Mouse (Mus musculus) hindbrain, postnatal 0 days (tissue): ENCODE results near the gene Hspb9. TPM values are rescaled to one million over a fixed set of nuclear protein-coding genes. Genes with fewer than 3 reads are reported as not detected.

ENCODE experiments used
- ATAC-seq: fragments of 200-750 bp; cut with Nextera tagmentation; 2 replicates; pipeline ENCODE4 v1.8.0; 2017; ENCODE audit warnings: mild to moderate bottlenecking, moderate TSS enrichment, moderate library complexity
- DNase-seq: peaks from one replicate; pipeline ENCODE4 v3.0.0-alpha.2; 2015; ENCODE audit warnings: low spot score
- H3K27ac ChIP-seq: fragments of 300-500 bp; sonication (generic); 2 replicates; pipeline ENCODE4 v1.5.1; 2014; ENCODE audit warnings: mild to moderate bottlenecking
- H3K27me3 ChIP-seq: fragments of 300-500 bp; sonication (generic); 2 replicates; pipeline ENCODE4 v1.6.1; 2014; ENCODE audit warnings: low read length, mixed read lengths; ENCODE audit not compliant: insufficient read depth
- H3K36me3 ChIP-seq: fragments of 300-500 bp; sonication (generic); 2 replicates; pipeline ENCODE4 v1.6.1; 2014; ENCODE audit warnings: low read length, mixed read lengths; ENCODE audit not compliant: insufficient read depth
- H3K4me1 ChIP-seq: fragments of 300-500 bp; sonication (generic); 2 replicates; pipeline ENCODE4 v1.6.1; 2014; ENCODE audit warnings: antibody characterized with exemption, low read length, mixed read lengths; ENCODE audit not compliant: insufficient read depth
- H3K4me2 ChIP-seq: fragments of 300-500 bp; sonication (generic); 2 replicates; pipeline ENCODE4 v1.6.1; 2014; ENCODE audit warnings: low read depth, mild to moderate bottlenecking, low read length, moderate library complexity, mixed read lengths
- H3K4me3 ChIP-seq: fragments of 300-500 bp; sonication (generic); 2 replicates; pipeline ENCODE4 v1.5.1; 2014; ENCODE audit warnings: low read length
- H3K9ac ChIP-seq: fragments of 300-500 bp; sonication (generic); replicated peaks from 2 replicates; pipeline ENCODE4 v1.6.1; 2014; ENCODE audit warnings: mild to moderate bottlenecking, low read length, moderate library complexity, mixed read lengths
- H3K9me3 ChIP-seq: fragments of 300-500 bp; sonication (generic); 2 replicates; pipeline ENCODE4 v1.6.1; 2016; ENCODE audit warnings: low read length, mixed read lengths
- CTCF ChIP-seq: IDR thresholded peaks from 2 replicates; pipeline ENCODE4 v1.5.1; 2016; ENCODE audit warnings: antibody characterized with exemption, control low read depth, low read depth
- WGBS: fragments of 180-500 bp; shearing (Covaris S2); extraction: QIAGEN DNeasy Blood & Tissue Kit; methylation state at CpG from one replicate; pipeline ENCODE4 v1.1.7; 2014; 5-methylcytosine and 5-hydroxymethylcytosine counted together
- polyA plus RNA-seq: library from polyadenylated mRNA; unstranded; fragments of >200 nt; fragmentation: Nextera tagmentation; extraction: Ambion mirVana; gene quantifications from 2 replicates; pipeline ENCODE4 v1.2.1, GENCODE M21; 2015
- total RNA-seq: library from RNA; depleted of rRNA; stranded (reverse); fragments of >200 nt; gene quantifications from 2 replicates; pipeline ENCODE4 v1.2.3, GENCODE M21; 2014

Gene Hspb9
- total and polyA plus RNA-seq, 2 experiments from 2014 or later: 0.24 TPM; not detected in 1

DNA sequence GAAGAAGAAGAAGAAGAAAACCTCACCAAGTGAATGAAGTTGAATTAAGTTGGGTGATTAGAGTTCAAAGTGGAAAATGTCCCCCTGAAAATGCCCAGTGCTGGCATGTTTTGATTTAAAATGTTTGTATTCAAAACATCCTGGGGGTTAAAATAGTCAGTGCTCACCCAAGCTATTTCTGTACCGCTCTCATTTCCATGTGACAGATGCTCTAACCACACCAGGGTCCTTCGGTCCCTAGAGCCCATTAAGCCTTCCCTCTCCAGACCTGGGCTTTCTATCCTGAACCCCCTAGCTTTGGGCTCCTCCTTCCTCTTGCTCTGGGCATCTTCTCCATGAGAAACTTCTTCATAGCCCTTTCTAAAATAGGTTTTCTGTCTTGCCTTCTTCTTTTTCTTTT, 29.6 kb upstream of the Hspb9 start:
- H3K4me2 ChIP-seq: no peak overlapping the region
- DNase-seq (no peak), ATAC-seq (no peak)
- no peak for TF ChIP-seq CTCF
- no peaks in the 10 kb centered on the region for H3K9me3 ChIP-seq
- H3K27ac ChIP-seq: no peak overlapping the region
- WGBS: 67% methylated on average over 2 of the region's 2 CpGs
- H3K9ac ChIP-seq: no peak overlapping the region
- H3K27me3 ChIP-seq: no peaks in the 10 kb centered on the region
- H3K4me3 ChIP-seq: no peak overlapping the region
- no peaks in the 10 kb centered on the region for H3K4me1 ChIP-seq
- no peaks in the 10 kb centered on the region for H3K36me3 ChIP-seq

DNA sequence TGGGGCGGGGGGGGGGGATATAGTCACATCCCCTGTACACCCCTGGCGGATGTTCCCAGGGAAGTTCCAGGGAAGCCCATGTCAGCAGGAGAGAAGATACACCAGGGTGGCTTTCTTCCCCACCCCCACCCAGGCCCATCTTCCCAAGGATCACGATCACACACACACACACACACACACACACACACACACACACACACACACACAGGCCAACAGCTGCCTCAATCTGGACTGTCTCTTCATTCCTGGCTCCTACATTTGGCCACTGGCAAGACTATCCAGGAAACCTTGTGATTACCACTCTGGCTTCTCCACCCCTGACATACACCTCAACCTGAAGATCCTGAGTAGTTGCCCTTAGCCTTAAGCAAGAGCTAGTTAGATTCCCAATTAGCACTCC, 28.3 kb upstream of the Hspb9 start:
- DNase-seq (no peak), ATAC-seq (no peak)
- Histone ChIP-seq H3K27me3 (no peaks in the 10 kb centered on the region), H3K4me2 (no peak overlapping the region), H3K36me3 (no peaks in the 10 kb centered on the region), H3K4me3 (no peak overlapping the region), H3K9ac (no peak overlapping the region), H3K4me1 (no peaks in the 10 kb centered on the region), H3K9me3 (no peaks in the 10 kb centered on the region), H3K27ac (no peak overlapping the region)
- TF ChIP-seq CTCF: no peak
- 83% methylated on average over 2 of the region's 3 CpGs for WGBS

DNA sequence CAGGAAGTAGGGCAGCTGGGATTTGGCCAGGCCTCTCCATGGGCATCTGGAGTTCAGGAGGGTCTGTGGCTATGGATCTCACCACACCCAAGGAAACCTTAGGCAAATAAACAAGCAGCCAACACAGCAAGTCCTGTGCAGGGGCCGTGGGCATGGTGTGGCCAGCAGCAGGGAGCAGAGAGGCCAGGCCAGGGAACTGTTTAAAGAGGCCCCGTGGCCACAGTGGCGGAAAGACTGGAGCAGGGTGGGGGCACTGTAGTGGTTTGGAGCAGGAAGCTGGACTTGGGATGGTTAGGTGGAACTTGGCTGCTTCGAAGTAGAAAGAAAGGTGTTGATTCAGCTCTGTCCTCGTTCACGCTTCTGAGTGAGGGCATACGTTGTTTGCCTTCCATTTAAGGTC, 26.4 kb upstream of the Hspb9 start:
- no peak for TF ChIP-seq CTCF
- no peak overlapping the region for H3K9ac ChIP-seq
- H3K4me3 ChIP-seq: no peak overlapping the region
- DNase-seq (no peak), ATAC-seq (no peak)
- H3K27ac ChIP-seq: no peak overlapping the region
- H3K4me2 ChIP-seq: no peak overlapping the region
- no peaks in the 10 kb centered on the region for H3K27me3 ChIP-seq
- H3K4me1 ChIP-seq: no peaks in the 10 kb centered on the region
- 77% methylated on average over 7 of the region's 7 CpGs for WGBS
- H3K36me3 ChIP-seq: no peaks in the 10 kb centered on the region
- no peaks in the 10 kb centered on the region for H3K9me3 ChIP-seq

DNA sequence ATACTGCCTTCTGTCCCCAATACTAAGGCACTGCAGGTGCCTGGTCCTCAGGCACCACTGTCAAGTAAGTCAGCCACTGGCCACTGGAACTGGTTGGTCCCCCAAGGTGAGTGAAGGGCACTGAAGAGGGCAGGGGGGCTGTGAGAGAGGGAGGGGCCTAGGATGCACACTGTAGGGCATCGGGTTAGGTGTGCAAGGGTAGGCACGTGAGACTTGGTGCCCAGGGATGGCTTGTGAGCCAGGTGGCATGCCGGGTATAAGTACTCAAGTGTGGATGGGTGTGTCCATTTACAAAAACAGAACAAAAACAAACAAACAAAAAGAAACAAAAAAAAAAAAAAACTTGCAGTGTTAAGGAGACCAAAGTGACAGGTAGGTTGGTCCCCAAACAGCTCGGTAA, 25.2 kb upstream of the Hspb9 start:
- no peak overlapping the region for H3K9ac ChIP-seq
- ATAC-seq: no peak
- no peaks in the 10 kb centered on the region for H3K9me3 ChIP-seq
- H3K27ac ChIP-seq: no peak overlapping the region
- no peaks in the 10 kb centered on the region for H3K36me3 ChIP-seq
- no peak overlapping the region for H3K4me2 ChIP-seq
- TF ChIP-seq CTCF: no peak
- no peak overlapping the region for H3K4me3 ChIP-seq
- no peaks in the 10 kb centered on the region for H3K27me3 ChIP-seq
- 70% methylated on average over 4 of the region's 4 CpGs for WGBS
- no peaks in the 10 kb centered on the region for H3K4me1 ChIP-seq
- DNase-seq: no peak

DNA sequence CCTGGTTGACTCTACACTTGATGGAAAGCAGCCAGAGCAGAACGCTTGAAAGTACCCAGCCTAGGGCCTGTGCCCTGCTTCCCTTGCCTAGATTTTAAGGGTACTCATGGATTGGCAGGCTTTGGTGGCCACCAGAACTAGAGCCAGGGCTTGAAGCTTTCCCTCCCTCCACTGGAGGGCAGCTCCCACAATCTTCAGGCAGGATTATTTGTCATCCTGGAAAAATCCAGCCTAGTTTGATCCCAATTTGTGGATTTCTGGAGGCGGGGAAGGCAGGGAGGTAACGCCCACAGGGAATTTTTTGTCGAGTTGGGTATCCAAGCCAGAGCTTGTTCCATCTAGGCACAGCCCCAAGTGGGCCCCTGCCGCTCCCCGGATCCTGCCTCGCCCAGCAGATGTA, 23.3 kb upstream of the Hspb9 start:
- WGBS: 67% methylated on average over 7 of the region's 7 CpGs
- DNase-seq (no peak), ATAC-seq (no peak)
- Histone ChIP-seq H3K9ac (no peak overlapping the region), H3K4me3 (no peak overlapping the region), H3K4me1 (no peaks in the 10 kb centered on the region), H3K36me3 (no peaks in the 10 kb centered on the region), H3K27me3 (no peaks in the 10 kb centered on the region), H3K27ac (no peak overlapping the region), H3K9me3 (no peaks in the 10 kb centered on the region), H3K4me2 (no peak overlapping the region)
- no peak for TF ChIP-seq CTCF

DNA sequence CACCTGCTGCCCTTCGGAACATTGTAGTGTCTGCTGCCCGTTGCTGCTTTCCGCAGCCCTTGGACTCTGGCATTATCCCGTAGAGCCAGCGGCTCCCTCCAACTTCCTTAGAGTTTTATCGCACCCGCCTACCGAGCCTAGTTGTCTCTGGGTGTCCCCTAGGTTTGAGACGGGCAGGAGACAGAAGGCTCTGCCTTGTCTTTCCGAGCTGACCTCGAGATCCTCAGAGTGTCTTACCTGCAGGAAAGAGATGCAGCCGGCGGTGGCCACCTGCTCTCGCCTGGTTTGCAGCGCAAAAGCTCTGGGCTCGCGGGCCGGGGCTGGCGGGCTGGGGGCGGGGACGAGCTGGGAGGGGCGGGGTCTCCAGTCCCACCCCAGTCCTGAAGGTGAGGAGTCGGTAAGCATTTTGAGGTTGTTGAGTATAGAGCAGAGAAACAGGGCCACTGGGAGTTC, 21.5 kb upstream of the Hspb9 start, which contains the start of gene Zfp385c:
TSS of gene Zfp385c (minus strand) at position 292 of the 453 bp plus-strand sequence.
- Histone ChIP-seq H3K36me3 (no peaks in the 10 kb centered on the region), H3K4me2 (peak within 1 kb of the TSS; percentile 53), H3K27me3 (no peaks in the 10 kb centered on the region), H3K4me3 (peak within 1 kb of the TSS; percentile 27), H3K27ac (no peak within 1 kb of the TSS), H3K4me1 (no peaks in the 10 kb centered on the region), H3K9ac (peak within 1 kb of the TSS; percentile 37; the same call in 1 of the 2 replicates), H3K9me3 (no peaks in the 10 kb centered on the region)
- no peak for ATAC-seq
- no peak for TF ChIP-seq CTCF
- 3% methylated on average over 19 of the region's 23 CpGs for WGBS
- no peak for DNase-seq

DNA sequence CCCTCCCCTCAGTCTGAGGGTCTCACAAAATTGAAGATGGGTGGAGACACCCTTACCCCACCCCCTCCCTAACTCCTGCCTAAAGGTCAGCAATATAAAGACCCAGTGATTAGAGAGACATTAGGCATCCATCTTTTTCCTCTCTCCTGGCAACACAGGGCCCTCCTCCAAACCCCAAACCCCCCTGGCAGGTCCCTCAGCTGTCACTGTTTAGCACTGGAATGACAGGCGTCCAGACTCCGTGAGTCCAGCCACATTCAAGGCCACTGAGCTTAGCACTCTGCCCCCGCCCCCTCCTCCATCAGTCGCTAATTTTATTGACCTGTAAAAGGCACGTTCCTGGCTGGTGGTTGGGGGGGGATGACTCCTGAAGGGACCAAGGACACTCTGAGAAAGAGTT, 20.5 kb upstream of the Hspb9 start:
- DNase-seq: no peak
- no peak for TF ChIP-seq CTCF
- H3K4me2 ChIP-seq: no peak overlapping the region
- H3K27ac ChIP-seq: no peak overlapping the region
- H3K36me3 ChIP-seq: no peaks in the 10 kb centered on the region
- no peak for ATAC-seq
- H3K4me3 ChIP-seq: no peak overlapping the region
- H3K9ac ChIP-seq: no peak overlapping the region
- H3K9me3 ChIP-seq: no peaks in the 10 kb centered on the region
- H3K4me1 ChIP-seq: no peaks in the 10 kb centered on the region
- 39% methylated on average over 5 of the region's 5 CpGs for WGBS
- no peaks in the 10 kb centered on the region for H3K27me3 ChIP-seq
